13 mouse cellular contexts compared by ENCODE assay signal in the genomic region with DNA sequence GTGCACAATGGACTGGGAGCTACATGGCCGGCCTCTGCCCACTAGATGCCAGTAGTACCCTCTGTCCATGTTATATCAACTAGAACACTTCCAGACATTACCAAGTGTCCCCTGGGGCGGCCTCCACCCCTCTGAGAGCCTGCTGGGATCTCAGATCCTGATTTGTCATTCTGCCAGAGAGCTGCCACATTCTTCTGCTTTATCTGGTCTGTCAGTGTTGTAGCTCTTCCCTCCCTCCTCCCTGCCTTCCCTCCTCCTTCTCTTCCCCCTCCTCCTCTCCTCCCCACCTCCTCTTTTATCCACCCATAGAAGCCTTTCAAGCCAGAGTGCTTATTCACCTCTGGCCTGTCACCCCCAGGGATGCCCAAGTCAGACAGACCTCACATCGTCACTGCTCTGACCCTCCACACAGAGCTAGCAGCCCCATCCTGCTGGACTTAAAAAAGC.
DNase-seq lines count a peak whose midpoint lies in the region; ATAC-seq and TF ChIP-seq lines count a peak whose summit lies in the region.
"Had no signal": no experiment of that assay in that cellular context is flagged by ENCODE, and none has a peak within 500 bp of the region (broad histone marks: within the 10 kb centered on the region; RNA-seq: fewer than 3 reads in every experiment).

No protein-coding gene starts in this region.

- intact Hi-C loops in gastrocnemius, postnatal 36 days (cut with DNase I), result no loop called here

- 19% methylated on average over 3 of the region's 3 CpGs for WGBS in lung, postnatal 0 days
- whole genome bisulfite sequencing in forebrain, embryonic 12.5 days, result 15% methylated on average over 3 of the region's 3 CpGs
- WGBS in neural tube, embryonic 15.5 days, result 16% methylated on average over 3 of the region's 3 CpGs
- WGBS in limb, embryonic 10.5 days, result 25% methylated on average over 3 of the region's 3 CpGs

- no peak overlapping the region for H3K4me2 ChIP-seq in lung, postnatal 0 days (replicated peaks; ENCODE audit: low read depth, low read length)
- H3K4me2 ChIP-seq in forebrain, embryonic 12.5 days, result no peak overlapping the region
- H3K4me2 ChIP-seq in neural tube, embryonic 15.5 days, result no peak overlapping the region
- H3K4me2 ChIP-seq: embryonic facial prominence, embryonic 12.5 days; liver, embryonic 13.5 days had no signal

- DNase-seq in lung, postnatal 10 days, result peak; percentile 4
- no peak for DNase-seq in lung, postnatal 0 days (ENCODE audit: low spot score)
- no peak for DNase-seq in limb, embryonic 10.5 days (ENCODE audit: low spot score)
- no peak for DNase-seq in gastrocnemius, postnatal 36 days
- DNase-seq in urinary bladder, postnatal 10 days (ENCODE audit: low spot score), result no peak
- DNase-seq: gastrocnemius, postnatal 14 days; liver, embryonic 13.5 days had no signal

- H3K4me3 ChIP-seq in lung, postnatal 0 days (ENCODE audit: low read depth, low read length), result no peak overlapping the region
- no peak overlapping the region for H3K4me3 ChIP-seq in forebrain, embryonic 12.5 days (replicated peaks)
- no peak overlapping the region for H3K4me3 ChIP-seq in neural tube, embryonic 15.5 days (replicated peaks)
- no peak overlapping the region for H3K4me3 ChIP-seq in limb, embryonic 10.5 days
- H3K4me3 ChIP-seq: embryonic facial prominence, embryonic 12.5 days; liver, embryonic 13.5 days had no signal

- H3K4me1 ChIP-seq in lung, postnatal 0 days (ENCODE audit: insufficient read depth, low read depth, low read length), result no peaks in the 10 kb centered on the region
- H3K4me1 ChIP-seq in forebrain, embryonic 12.5 days, result peaks cover 11% of the 10 kb centered on the region
- peaks cover 20% of the 10 kb centered on the region for H3K4me1 ChIP-seq in neural tube, embryonic 15.5 days
- 0 out of 2 replicates have a peak, but pooled peaks cover 6% of the 10 kb centered on the region for H3K4me1 ChIP-seq in limb, embryonic 10.5 days
- H3K4me1 ChIP-seq: liver, embryonic 13.5 days had no signal

- no peak overlapping the region for H3K27ac ChIP-seq in lung, postnatal 0 days (ENCODE audit: low read length)
- peak overlapping the region; percentile 5; the same call in 1 of the 2 replicates for H3K27ac ChIP-seq in forebrain, embryonic 12.5 days
- no peak overlapping the region for H3K27ac ChIP-seq in neural tube, embryonic 15.5 days (replicated peaks)
- H3K27ac ChIP-seq in limb, embryonic 10.5 days, result no peak overlapping the region
- H3K27ac ChIP-seq: embryonic facial prominence, embryonic 12.5 days; kidney, postnatal 0 days; liver, embryonic 13.5 days; stomach, postnatal 0 days had no signal

- no peak for ATAC-seq in lung, postnatal 0 days
- no peak for ATAC-seq in forebrain, embryonic 12.5 days (ENCODE audit: low FRiP score)
- peak; percentile 64 for ATAC-seq in megakaryocyte progenitor cell, adult 5-6 weeks (replicated peaks; ENCODE audit: poor library complexity)
- peak; percentile 45 for ATAC-seq in neural tube, embryonic 15.5 days (ENCODE audit: low FRiP score)

- H3K36me3 ChIP-seq in lung, postnatal 0 days (ENCODE audit: insufficient read depth, low read length), result no peaks in the 10 kb centered on the region
- no peaks in the 10 kb centered on the region for H3K36me3 ChIP-seq in forebrain, embryonic 12.5 days (replicated peaks)
- H3K36me3 ChIP-seq in neural tube, embryonic 15.5 days, result no peaks in the 10 kb centered on the region
- no peaks in the 10 kb centered on the region for H3K36me3 ChIP-seq in limb, embryonic 10.5 days
- H3K36me3 ChIP-seq: embryonic facial prominence, embryonic 12.5 days; liver, embryonic 13.5 days had no signal

- H3K9me3 ChIP-seq in lung, postnatal 0 days (ENCODE audit: low read length), result no peaks in the 10 kb centered on the region
- H3K9me3 ChIP-seq in forebrain, embryonic 12.5 days, result no peaks in the 10 kb centered on the region
- no peaks in the 10 kb centered on the region for H3K9me3 ChIP-seq in neural tube, embryonic 15.5 days (replicated peaks)
- H3K9me3 ChIP-seq in limb, embryonic 10.5 days (replicated peaks), result no peaks in the 10 kb centered on the region
- H3K9me3 ChIP-seq: embryonic facial prominence, embryonic 12.5 days; liver, embryonic 13.5 days had no signal

- no peak overlapping the region for H3K9ac ChIP-seq in lung, postnatal 0 days (replicated peaks; ENCODE audit: low read depth)
- H3K9ac ChIP-seq in forebrain, embryonic 12.5 days, result no peak overlapping the region; the same call in 1 of the 2 replicates
- H3K9ac ChIP-seq in neural tube, embryonic 15.5 days (replicated peaks), result no peak overlapping the region
- H3K9ac ChIP-seq: embryonic facial prominence, embryonic 12.5 days; liver, embryonic 13.5 days had no signal

- no peaks in the 10 kb centered on the region for H3K27me3 ChIP-seq in lung, postnatal 0 days (replicated peaks; ENCODE audit: insufficient read depth, low read length)
- no peaks in the 10 kb centered on the region for H3K27me3 ChIP-seq in forebrain, embryonic 12.5 days
- no peaks in the 10 kb centered on the region for H3K27me3 ChIP-seq in neural tube, embryonic 15.5 days (replicated peaks)
- H3K27me3 ChIP-seq in limb, embryonic 10.5 days (ENCODE audit: low read depth, poor library complexity, severe bottlenecking), result no peaks in the 10 kb centered on the region
- H3K27me3 ChIP-seq: embryonic facial prominence, embryonic 12.5 days; liver, embryonic 13.5 days had no signal

- no peak for TF ChIP-seq CTCF in lung, postnatal 0 days (IDR thresholded peaks at IDR 0.05)

- no peak for TF ChIP-seq EP300 in lung, postnatal 0 days (IDR thresholded peaks at IDR 0.05)

Comparison
In these comparisons a context has a peak if more than half of its experiments do, and no peak if none do; other contexts are left out.
1. ATAC-seq: peak in megakaryocyte progenitor cell, adult 5-6 weeks (single experiment) and neural tube, embryonic 15.5 days (single experiment); none in lung, postnatal 0 days (single experiment) and forebrain, embryonic 12.5 days (single experiment).